Mouse (Mus musculus) embryonic fibroblast, embryonic 13.5 days (primary cell): ENCODE data around the gene Tcea3. TPM values are rescaled to one million over a fixed set of nuclear protein-coding genes. Genes with fewer than 3 reads are reported as not detected.

Experiments used
- H3K27ac ChIP-seq: 2 replicates; pipeline ENCODE4 v1.5.1; 2012; ENCODE audit warnings: low read length, control low read depth, inconsistent platforms; ENCODE audit not compliant: insufficient read depth
- H3K4me1 ChIP-seq: 2 replicates; pipeline ENCODE4 v1.6.1; 2011; ENCODE audit warnings: low read length; ENCODE audit not compliant: control insufficient read depth, insufficient read depth
- H3K4me3 ChIP-seq: 2 replicates; pipeline ENCODE4 v1.5.1; 2011; ENCODE audit warnings: mild to moderate bottlenecking, control low read depth, low read length; ENCODE audit not compliant: insufficient read depth
- CTCF ChIP-seq: IDR thresholded peaks from 2 replicates; pipeline ENCODE4 v1.5.1; 2011; ENCODE audit warnings: mild to moderate bottlenecking, control low read depth, low read length, moderate library complexity, borderline replicate concordance; ENCODE audit not compliant: insufficient read depth
- POLR2A ChIP-seq: IDR thresholded peaks from 2 replicates; pipeline ENCODE4 v1.6.1; 2011; ENCODE audit warnings: low read depth, mild to moderate bottlenecking, control low read depth, low read length, moderate library complexity
- polyA plus RNA-seq: library from polyadenylated mRNA; stranded (reverse); fragments of >200 nt; gene quantifications from 2 replicates; pipeline ENCODE4 v1.2.4, GENCODE M21; 2011; ENCODE audit warnings: low read depth; ENCODE audit not compliant: missing spikeins, insufficient read length

Tcea3 gene
- polyA plus RNA-seq, 1 experiment = 15.6 TPM

GRCm38 (mm10) chr4:136238669-136239068, 8.9 kb upstream of the Tcea3 start:
- no peak for TF ChIP-seq POLR2A
- TF ChIP-seq CTCF = no peak
- Histone ChIP-seq H3K4me1 (no peaks in the 10 kb centered on the region), H3K27ac (no peak overlapping the region), H3K4me3 (no peak overlapping the region)

- no peak for TF ChIP-seq CTCF
- no peak for TF ChIP-seq POLR2A
- Histone ChIP-seq H3K27ac (no peak overlapping the region), H3K4me1 (no peaks in the 10 kb centered on the region), H3K4me3 (no peak overlapping the region)
Measured at GRCm38 (mm10) chr4:136239111-136239510, 8.4 kb upstream of the Tcea3 start.

GRCm38 (mm10) chr4:136239622-136240021, 7.9 kb upstream of the Tcea3 start:
- no peak overlapping the region for H3K4me3 ChIP-seq
- no peak overlapping the region for H3K27ac ChIP-seq
- TF ChIP-seq POLR2A = no peak
- peak; percentile 50; the same call in 1 of the 2 replicates for TF ChIP-seq CTCF

GRCm38 (mm10) chr4:136240123-136240522, 7.4 kb upstream of the Tcea3 start:
- Histone ChIP-seq H3K4me1 (no peaks in the 10 kb centered on the region), H3K4me3 (no peak overlapping the region), H3K27ac (no peak overlapping the region)
- no peak for TF ChIP-seq POLR2A
- TF ChIP-seq CTCF = no peak

More at GRCm38 (mm10) chr4:136239622-136240021, 7.9 kb upstream of the Tcea3 start:
- H3K4me1 ChIP-seq = no peaks in the 10 kb centered on the region

- Histone ChIP-seq H3K4me3 (no peak overlapping the region), H3K27ac (no peak overlapping the region), H3K4me1 (no peaks in the 10 kb centered on the region)
- TF ChIP-seq CTCF (no peak), POLR2A (no peak)
Measured at GRCm38 (mm10) chr4:136240955-136241354, 6.6 kb upstream of the Tcea3 start.

- no peak overlapping the region for H3K27ac ChIP-seq
- no peaks in the 10 kb centered on the region for H3K4me1 ChIP-seq
- TF ChIP-seq POLR2A (no peak), CTCF (peak; percentile 34; the same call in 1 of the 2 replicates)
- no peak overlapping the region for H3K4me3 ChIP-seq
Measured at GRCm38 (mm10) chr4:136242065-136242703, 5.3 kb upstream of the Tcea3 start.

- TF ChIP-seq CTCF = no peak
- no peak for TF ChIP-seq POLR2A
Measured at GRCm38 (mm10) chr4:136242728-136243127, 4.8 kb upstream of the Tcea3 start.

GRCm38 (mm10) chr4:136244208-136244607, 3.3 kb upstream of the Tcea3 start:
- H3K4me3 ChIP-seq = no peak overlapping the region
- H3K4me1 ChIP-seq = no peaks in the 10 kb centered on the region
- TF ChIP-seq CTCF (no peak), POLR2A (no peak)
- no peak overlapping the region for H3K27ac ChIP-seq

More at GRCm38 (mm10) chr4:136242728-136243127, 4.8 kb upstream of the Tcea3 start:
- H3K4me3 ChIP-seq = no peak overlapping the region
- no peak overlapping the region for H3K27ac ChIP-seq
- H3K4me1 ChIP-seq = no peaks in the 10 kb centered on the region

GRCm38 (mm10) chr4:136245681-136246080, 1.8 kb upstream of the Tcea3 start:
- Histone ChIP-seq H3K4me1 (0 out of 2 replicates have a peak, but pooled peaks cover 4% of the 10 kb centered on the region), H3K4me3 (no peak overlapping the region), H3K27ac (no peak overlapping the region)
- no peak for TF ChIP-seq CTCF
- no peak for TF ChIP-seq POLR2A

GRCm38 (mm10) chr4:136246568-136246969, 960 bp upstream of the Tcea3 start:
- H3K27ac ChIP-seq = no peak overlapping the region
- 0 out of 2 replicates have a peak, but pooled peaks cover 4% of the 10 kb centered on the region for H3K4me1 ChIP-seq
- TF ChIP-seq POLR2A (no peak), CTCF (no peak)
- H3K4me3 ChIP-seq = no peak overlapping the region

GRCm38 (mm10) chr4:136247386-136247728, 172 bp upstream of the Tcea3 start:
- Histone ChIP-seq H3K4me3 (peak overlapping the region; percentile 38), H3K27ac (no peak overlapping the region), H3K4me1 (0 out of 2 replicates have a peak, but pooled peaks cover 4% of the 10 kb centered on the region)
- TF ChIP-seq POLR2A (0 out of 2 replicates have a peak, but pooled peaks have one; percentile 27), CTCF (no peak)
